Mouse (Mus musculus): ENCODE data around the gene Tbc1d1.

GRCm38 (mm10) chr5:64263898-64264478 is 107.9 kb downstream of the Tbc1d1 start:
- TF ChIP-seq MYOD1 (IDR thresholded peaks at IDR 0.05; ENCODE audit: control insufficient read depth in 1 of 3, insufficient read length in 2 of 3, low read depth in 2 of 3) (no peak), POLR2A (IDR thresholded peaks at IDR 0.05; ENCODE audit: insufficient read length, low read depth) (no peak), E2F4 (IDR thresholded peaks at IDR 0.05; ENCODE audit: insufficient read depth) (no peak), POLR2AphosphoS2 (IDR thresholded peaks at IDR 0.05; ENCODE audit: insufficient read length, low read depth) (no peak), USF1 (IDR thresholded peaks at IDR 0.05; ENCODE audit: low read depth) (no peak), CEBPB (IDR thresholded peaks at IDR 0.05; ENCODE audit: insufficient read depth, poor library complexity, severe bottlenecking) (no peak), TCF12 (IDR thresholded peaks at IDR 0.05; ENCODE audit: insufficient read depth, poor library complexity, severe bottlenecking) (no peak), MYOG (IDR thresholded peaks at IDR 0.05; ENCODE audit: control insufficient read depth in 1 of 3, insufficient read depth in 1 of 3, insufficient read length in 2 of 3, low read depth in 2 of 3) (no peak), MAX (IDR thresholded peaks at IDR 0.05; ENCODE audit: low read depth) (no peak), REST (IDR thresholded peaks at IDR 0.05; ENCODE audit: insufficient read depth, insufficient read length) (no peak)

Data from myocyte (in vitro differentiated cells).